Mouse (Mus musculus) ES-Bruce4 (cell line): Measurements from ENCODE around the gene Olfr904.

Experiments used
- CTCF ChIP-seq: IDR thresholded peaks from one replicate; pipeline ENCODE4 v1.8.1; 2011; ENCODE audit warnings: low read depth, low read length
- EP300 ChIP-seq: IDR thresholded peaks from 2 replicates; pipeline ENCODE4 v1.6.1; 2011; ENCODE audit warnings: low read depth, low read length; ENCODE audit not compliant: insufficient read depth
- POLR2A ChIP-seq: IDR thresholded peaks from one replicate; pipeline ENCODE4 v1.8.1; 2011; ENCODE audit warnings: low read length; ENCODE audit not compliant: insufficient read depth

DNA sequence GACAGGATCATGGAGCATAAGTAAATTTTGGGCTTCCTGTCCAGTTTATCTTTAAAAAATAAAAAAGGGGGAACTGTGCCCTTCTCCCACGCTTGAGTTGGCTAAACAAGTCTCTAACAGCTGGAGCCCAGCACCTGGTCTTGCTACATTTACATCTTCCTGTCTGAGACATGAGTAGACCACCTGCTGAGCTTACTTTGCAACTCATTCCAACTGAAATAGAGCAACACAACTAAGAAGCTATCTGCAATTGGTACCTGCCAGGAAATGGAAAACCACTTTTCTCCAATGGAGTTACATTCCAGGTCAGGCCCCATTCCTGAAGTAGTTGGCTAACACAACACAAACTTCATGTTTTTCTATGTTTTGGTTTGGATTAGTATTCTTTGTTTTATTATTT is 35.9 kb upstream of the Olfr904 start:
- no peak for TF ChIP-seq POLR2A
- no peak for TF ChIP-seq CTCF
- TF ChIP-seq EP300 = no peak
